Mouse (Mus musculus): ENCODE data around the gene Dync1li1. TPM values are rescaled to one million over a fixed set of nuclear protein-coding genes. Genes with fewer than 3 reads are reported as not detected.

Gene Dync1li1
- 46.6 TPM for total RNA-seq (2023)

DNA sequence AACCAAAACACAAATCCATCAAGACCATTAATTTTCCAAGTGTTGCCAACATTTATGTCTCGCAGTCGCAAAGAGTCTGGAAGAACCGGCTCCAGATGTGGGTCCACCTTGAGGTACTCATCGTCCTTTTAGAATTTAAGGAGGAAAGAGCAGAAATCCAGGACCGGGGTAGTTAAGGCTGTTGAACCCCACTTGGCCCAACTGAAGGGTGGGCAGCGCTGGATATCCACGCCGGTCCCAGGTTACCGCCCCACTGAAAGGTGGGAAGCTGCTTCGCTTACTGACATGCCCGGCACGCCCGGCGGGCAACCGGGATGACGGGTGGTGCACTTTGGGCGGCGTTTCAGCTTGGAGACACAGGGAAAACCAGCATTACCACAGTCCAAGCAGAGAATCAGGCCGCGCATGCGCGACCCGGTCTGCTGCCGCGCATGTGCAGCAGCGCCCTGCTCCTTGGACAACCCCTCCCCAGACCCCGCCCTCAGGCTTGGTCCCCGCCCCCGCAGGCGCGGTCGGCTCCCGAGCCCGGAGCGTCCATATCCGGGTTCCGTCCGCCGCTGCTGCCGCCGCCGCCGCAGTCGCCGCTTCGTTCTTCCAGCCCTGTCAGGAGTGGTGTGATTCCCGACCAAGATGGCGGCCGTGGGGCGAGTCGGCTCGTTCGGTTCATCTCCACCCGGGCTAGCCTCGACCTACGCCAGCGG, at the start of gene Dync1li1:
Gene Dync1li1 (plus strand): TSS at position 539 of the 701 bp plus-strand sequence.

GRCm38 (mm10) chr9:114639839-114640646, 48.5 kb upstream of the Dync1li1 start, which contains the start of gene Cnot10:
Cnot10 (minus strand) TSS chr9:114640184.

GRCm38 (mm10) chr9:114731011-114731755, 42.6 kb downstream of the Dync1li1 start, which contains the start of gene Cmtm6:
Cmtm6 (plus strand) TSS chr9:114731116.

Other genes starting within 250 kb of the Dync1li1 start
- 0.53 TPM for gene Ccr4, start 183.9 kb upstream of the Dync1li1 start, total RNA-seq (2023)
- gene C130032M10Rik, start 173.1 kb upstream of the Dync1li1 start, total RNA-seq (2023), result not detected
- not detected for gene Trim71, start 124.4 kb upstream of the Dync1li1 start, total RNA-seq (2023)
- 67.6 TPM for gene Cnot10, start 48.6 kb upstream of the Dync1li1 start, total RNA-seq (2023)
- gene Cmtm6, start 42.3 kb downstream of the Dync1li1 start, total RNA-seq (2023), result 105 TPM
- gene Cmtm7, start 93.1 kb downstream of the Dync1li1 start, total RNA-seq (2023), result 65.7 TPM
- gene Cmtm8, start 155.4 kb downstream of the Dync1li1 start, total RNA-seq (2023), result not detected
- 41.7 TPM for gene Gpd1l, start 245.2 kb downstream of the Dync1li1 start, total RNA-seq (2023)

Measured in CD4-positive naive resting alpha-beta T cell, adult 57 days (primary cell).